Mouse (Mus musculus) bone marrow, adult 2 months (tissue): Measurements from ENCODE around the gene Exosc9.

Experiments used
- CTCF ChIP-seq: fragments of 200-500 bp; IDR thresholded peaks from 2 replicates; pipeline ENCODE4 v1.5.1; 2011; ENCODE audit warnings: low read length, control low read depth; ENCODE audit not compliant: control insufficient read depth, insufficient read depth
- POLR2A ChIP-seq: fragments of 200-500 bp; IDR thresholded peaks from 2 replicates; pipeline ENCODE4 v1.6.1; 2011; ENCODE audit warnings: low read depth, mild to moderate bottlenecking, control low read depth, low read length, borderline replicate concordance; ENCODE audit not compliant: control insufficient read depth

DNA sequence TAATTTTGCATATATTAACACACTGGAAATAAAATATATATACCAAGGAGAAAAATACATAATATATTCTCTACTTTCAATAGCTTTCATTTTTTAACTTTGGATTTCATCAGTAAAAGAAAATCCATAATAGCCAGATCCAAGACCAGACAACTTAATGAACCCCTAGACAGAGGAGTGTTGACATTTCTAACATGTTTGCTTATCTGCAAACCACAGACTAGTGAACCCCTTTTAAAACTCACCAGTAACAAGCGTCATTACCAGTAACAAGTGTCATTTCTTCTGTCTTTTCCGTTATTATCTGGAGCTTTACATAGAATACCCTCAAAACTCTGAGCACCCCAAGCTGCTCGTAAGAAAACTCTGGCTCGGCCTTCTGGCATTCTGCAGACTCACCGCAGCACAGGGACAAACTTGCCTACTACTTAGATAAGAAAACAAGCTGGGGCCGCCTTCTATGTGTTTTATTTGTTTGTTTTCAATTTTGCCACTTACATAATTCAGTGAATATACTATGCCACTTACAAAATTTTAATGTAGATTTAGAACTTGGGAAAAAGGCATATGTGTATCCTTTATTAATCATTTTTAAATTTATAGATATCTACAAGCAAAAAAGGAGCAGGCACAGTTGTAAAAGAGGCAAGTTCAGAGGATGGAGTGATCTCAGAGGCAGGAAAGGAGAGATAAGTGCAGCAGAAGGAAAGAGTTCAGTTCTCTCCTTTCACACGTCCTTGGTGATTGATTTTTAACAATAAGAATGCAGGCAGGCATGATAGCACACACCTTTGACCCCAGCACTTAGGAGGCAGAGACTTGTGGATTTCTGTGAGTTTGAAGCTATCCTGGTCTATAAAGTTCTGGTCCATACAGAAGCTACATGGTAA lies 53.7 kb downstream of the Exosc9 start:
- TF ChIP-seq CTCF: no peak
- TF ChIP-seq POLR2A: no peak
